Mouse (Mus musculus): ENCODE data around the gene Adssl1. TPM values are rescaled to one million over a fixed set of nuclear protein-coding genes. Genes with fewer than 3 reads are reported as not detected.
A peak's percentile ranks its signal among the peaks of the same experiment; 100 is the strongest.

Adssl1 gene
- polyA plus RNA-seq, 1 experiment from 2014 or later, result 22.8 TPM

- Histone ChIP-seq H3K4me1 (ENCODE audit: insufficient read depth) (peaks cover 61% of the 10 kb centered on the region), H3K9me3 (ENCODE audit: low read length) (no peaks in the 10 kb centered on the region), H3K27ac (ENCODE audit: low read depth) (peak overlapping the region; percentile 64; the same call in 1 of the 2 replicates), H3K36me3 (replicated peaks; ENCODE audit: insufficient read depth, low read length) (peaks cover 31% of the 10 kb centered on the region), H3K4me2 (ENCODE audit: low read depth, low read length) (peak overlapping the region; percentile 97; the same call in 1 of the 2 replicates), H3K9ac (replicated peaks) (peak overlapping the region; percentile 21; the same call in 1 of the 2 replicates), H3K4me3 (ENCODE audit: low read depth, low read length) (no peak overlapping the region), H3K27me3 (ENCODE audit: insufficient read depth, low read length) (no peaks in the 10 kb centered on the region)
- no peak for TF ChIP-seq EP300 (IDR thresholded peaks at IDR 0.05; ENCODE audit: low read depth)
- TF ChIP-seq CTCF (IDR thresholded peaks at IDR 0.05; ENCODE audit: low read depth), result no peak
- ATAC-seq (no peak), DNase-seq (no peak)
- 56% methylated on average over 9 of the region's 9 CpGs for WGBS (ENCODE audit: insufficient replicate concordance)
These were observed 51.0 kb downstream of the Adssl1 start for GRCm38 (mm10) chr12:112670718-112671393.

- Histone ChIP-seq H3K36me3 (replicated peaks; ENCODE audit: insufficient read depth, low read length) (peaks cover 28% of the 10 kb centered on the region), H3K4me1 (ENCODE audit: insufficient read depth) (peaks cover 60% of the 10 kb centered on the region), H3K27ac (ENCODE audit: low read depth) (0 out of 2 replicates have a peak overlapping the region, but pooled peaks have one; percentile 64), H3K4me3 (ENCODE audit: low read depth, low read length) (no peak overlapping the region), H3K9ac (replicated peaks) (no peak overlapping the region), H3K27me3 (ENCODE audit: insufficient read depth, low read length) (no peaks in the 10 kb centered on the region), H3K9me3 (ENCODE audit: low read length) (no peaks in the 10 kb centered on the region), H3K4me2 (ENCODE audit: low read depth, low read length) (peak overlapping the region; percentile 97)
- 72% methylated on average over 7 of the region's 7 CpGs for WGBS (ENCODE audit: insufficient replicate concordance)
- no peak for DNase-seq
- TF ChIP-seq CTCF (IDR thresholded peaks at IDR 0.05; ENCODE audit: low read depth) (peak; percentile 25; the same call in 1 of the 2 replicates), EP300 (IDR thresholded peaks at IDR 0.05; ENCODE audit: low read depth) (no peak)
- ATAC-seq, result no peak
These were observed 52.0 kb downstream of the Adssl1 start for GRCm38 (mm10) chr12:112671891-112672290.

- peak; percentile 14; the same call in 1 of the 2 replicates for TF ChIP-seq CTCF (IDR thresholded peaks at IDR 0.05; ENCODE audit: low read depth)
- TF ChIP-seq EP300 (IDR thresholded peaks at IDR 0.05; ENCODE audit: low read depth), result no peak
- no peaks in the 10 kb centered on the region for H3K9me3 ChIP-seq (ENCODE audit: low read length)
- H3K27ac ChIP-seq (ENCODE audit: low read depth), result peak overlapping the region; percentile 94
- H3K27me3 ChIP-seq (ENCODE audit: insufficient read depth, low read length), result peaks cover 3% of the 10 kb centered on the region; the same call in 1 of the 2 replicates
- WGBS (ENCODE audit: insufficient replicate concordance), result 6% methylated on average over 21 of the region's 21 CpGs
- H3K4me3 ChIP-seq (ENCODE audit: low read depth, low read length), result peak overlapping the region; percentile 90
- peak overlapping the region; percentile 97 for H3K4me2 ChIP-seq (ENCODE audit: low read depth, low read length)
- DNase-seq (peak; percentile 49), ATAC-seq (no peak)
- peak overlapping the region; percentile 99 for H3K9ac ChIP-seq (replicated peaks)
- H3K4me1 ChIP-seq (ENCODE audit: insufficient read depth), result peaks cover 59% of the 10 kb centered on the region
- peaks cover 28% of the 10 kb centered on the region for H3K36me3 ChIP-seq (replicated peaks; ENCODE audit: insufficient read depth, low read length)
These were observed 53.1 kb downstream of the Adssl1 start for GRCm38 (mm10) chr12:112672744-112673575.

- DNase-seq, result peak; percentile 49
- TF ChIP-seq CTCF (IDR thresholded peaks at IDR 0.05; ENCODE audit: low read depth) (no peak), EP300 (IDR thresholded peaks at IDR 0.05; ENCODE audit: low read depth) (no peak)
These were observed 53.8 kb downstream of the Adssl1 start for GRCm38 (mm10) chr12:112673576-112674091.

GRCm38 (mm10) chr12:112674132-112675011, 54.5 kb downstream of the Adssl1 start, which contains the start of gene Akt1:
Gene Akt1, minus strand, starts transcription at chr12:112674884.
- TF ChIP-seq EP300 (IDR thresholded peaks at IDR 0.05; ENCODE audit: low read depth) (no peak), CTCF (IDR thresholded peaks at IDR 0.05; ENCODE audit: low read depth) (no peak)
- 1% methylated on average over 26 of the region's 70 CpGs for WGBS (ENCODE audit: insufficient replicate concordance)
- H3K27ac ChIP-seq (ENCODE audit: low read depth), result peak within 1 kb of the TSS; percentile 94
- peaks cover 18% of the 10 kb centered on the region for H3K36me3 ChIP-seq (replicated peaks; ENCODE audit: insufficient read depth, low read length)
- DNase-seq (peak; percentile 72), ATAC-seq (peak; percentile 62)
- H3K9ac ChIP-seq (replicated peaks), result peak within 1 kb of the TSS; percentile 99
- H3K9me3 ChIP-seq (ENCODE audit: low read length), result no peaks in the 10 kb centered on the region
- H3K27me3 ChIP-seq (ENCODE audit: insufficient read depth, low read length), result peaks cover 15% of the 10 kb centered on the region
- peak within 1 kb of the TSS; percentile 97 for H3K4me2 ChIP-seq (ENCODE audit: low read depth, low read length)
- peaks cover 57% of the 10 kb centered on the region for H3K4me1 ChIP-seq (ENCODE audit: insufficient read depth)
- peak within 1 kb of the TSS; percentile 90 for H3K4me3 ChIP-seq (ENCODE audit: low read depth, low read length)

More at GRCm38 (mm10) chr12:112673576-112674091, 53.8 kb downstream of the Adssl1 start:
- H3K27ac ChIP-seq (ENCODE audit: low read depth), result peak overlapping the region; percentile 94
- peak; percentile 37 for ATAC-seq
- peaks cover 9% of the 10 kb centered on the region for H3K27me3 ChIP-seq (ENCODE audit: insufficient read depth, low read length)
- peak overlapping the region; percentile 90 for H3K4me3 ChIP-seq (ENCODE audit: low read depth, low read length)
- peak overlapping the region; percentile 97 for H3K4me2 ChIP-seq (ENCODE audit: low read depth, low read length)
- peak overlapping the region; percentile 99 for H3K9ac ChIP-seq (replicated peaks)
- H3K4me1 ChIP-seq (ENCODE audit: insufficient read depth), result peaks cover 58% of the 10 kb centered on the region
- no peaks in the 10 kb centered on the region for H3K9me3 ChIP-seq (ENCODE audit: low read length)
- peaks cover 23% of the 10 kb centered on the region for H3K36me3 ChIP-seq (replicated peaks; ENCODE audit: insufficient read depth, low read length)
- 1% methylated on average over 24 of the region's 68 CpGs for WGBS (ENCODE audit: insufficient replicate concordance)
